8 mouse cellular contexts compared by ENCODE assay signal in genomic region chr8:4676586-4676985, GRCm38 (mm10).
DNase-seq lines count a peak whose midpoint lies in the region; ATAC-seq and TF ChIP-seq lines count a peak whose summit lies in the region.

No protein-coding gene starts in this region.

- no peaks in the 10 kb centered on the region for H3K27me3 ChIP-seq in liver, embryonic 11.5 days (replicated peaks; ENCODE audit: control insufficient read depth, insufficient read depth, low read length)
- H3K27me3 ChIP-seq in hindbrain, postnatal 0 days (ENCODE audit: insufficient read depth, low read length) = no peaks in the 10 kb centered on the region
- H3K27me3 ChIP-seq in midbrain, embryonic 16.5 days (ENCODE audit: control insufficient read depth, insufficient read depth, low read depth, low read length) = no peaks in the 10 kb centered on the region

- WGBS in liver, embryonic 11.5 days = 73% methylated on average over 7 of the region's 7 CpGs
- WGBS in hindbrain, postnatal 0 days = 95% methylated on average over 7 of the region's 7 CpGs
- 91% methylated on average over 7 of the region's 7 CpGs for WGBS in midbrain, embryonic 16.5 days

- intact Hi-C loops in gastrocnemius, postnatal 14 days (cut with DNase I; ENCODE audit: low total_unique reads) = no loop called here

- 0 out of 2 replicates have a peak overlapping the region, but pooled peaks have one; percentile 30 for H3K9ac ChIP-seq in liver, embryonic 11.5 days (ENCODE audit: low read depth, low read length)
- 0 out of 2 replicates have a peak overlapping the region, but pooled peaks have one; percentile 64 for H3K9ac ChIP-seq in hindbrain, postnatal 0 days (replicated peaks; ENCODE audit: low read length)
- H3K9ac ChIP-seq in midbrain, embryonic 16.5 days (ENCODE audit: low read depth, low read length) = peak overlapping the region; percentile 46; the same call in 1 of the 2 replicates

- H3K9me3 ChIP-seq in liver, embryonic 11.5 days (ENCODE audit: control insufficient read depth, low read length) = peaks cover 9% of the 10 kb centered on the region
- no peaks in the 10 kb centered on the region for H3K9me3 ChIP-seq in hindbrain, postnatal 0 days (ENCODE audit: low read length)
- no peaks in the 10 kb centered on the region for H3K9me3 ChIP-seq in midbrain, embryonic 16.5 days (replicated peaks; ENCODE audit: control insufficient read depth, low read length, poor library complexity, severe bottlenecking)

- H3K4me3 ChIP-seq in liver, embryonic 11.5 days (ENCODE audit: low read depth, low read length) = peak overlapping the region; percentile 70
- peak overlapping the region; percentile 47 for H3K4me3 ChIP-seq in hindbrain, postnatal 0 days (ENCODE audit: low read length)
- peak overlapping the region; percentile 52 for H3K4me3 ChIP-seq in midbrain, embryonic 16.5 days (ENCODE audit: low read depth, low read length)

- TF ChIP-seq CTCF in hindbrain, postnatal 0 days (IDR thresholded peaks at IDR 0.05; ENCODE audit: low read depth) = no peak

- H3K4me2 ChIP-seq in liver, embryonic 11.5 days = peak overlapping the region; percentile 71
- H3K4me2 ChIP-seq in hindbrain, postnatal 0 days (ENCODE audit: low read depth, low read length) = peak overlapping the region; percentile 59
- peak overlapping the region; percentile 56 for H3K4me2 ChIP-seq in midbrain, embryonic 16.5 days (ENCODE audit: low read length)

- no peak for DNase-seq in liver, embryonic 11.5 days (ENCODE audit: low spot score)
- no peak for DNase-seq in liver
- DNase-seq in T-cell, adult 2 months (ENCODE audit: low spot score) = peak; percentile 2
- peak; percentile 2 for DNase-seq in embryo, embryonic 9.5 days (ENCODE audit: extremely low spot score)
- peak; percentile 2 for DNase-seq in hindbrain, postnatal 0 days (ENCODE audit: low spot score)
- no peak for DNase-seq in gastrocnemius, adult 8-10 months (ENCODE audit: low spot score in 2 of 2)
- no peak for DNase-seq in gastrocnemius, postnatal 14 days

- ATAC-seq in liver, embryonic 11.5 days (replicated peaks; ENCODE audit: low FRiP score) = no peak
- ATAC-seq in hindbrain, postnatal 0 days = no peak
- ATAC-seq in midbrain, embryonic 16.5 days = no peak

- H3K4me1 ChIP-seq in liver, embryonic 11.5 days (replicated peaks; ENCODE audit: control insufficient read depth, insufficient read depth, low read length) = no peaks in the 10 kb centered on the region; the same call in 1 of the 2 replicates
- H3K4me1 ChIP-seq in hindbrain, postnatal 0 days (ENCODE audit: insufficient read depth, low read length) = 0 out of 2 replicates have a peak, but pooled peaks cover 3% of the 10 kb centered on the region
- peaks cover 5% of the 10 kb centered on the region for H3K4me1 ChIP-seq in midbrain, embryonic 16.5 days (ENCODE audit: control insufficient read depth, insufficient read depth, low read length)

- no peaks in the 10 kb centered on the region for H3K36me3 ChIP-seq in liver, embryonic 11.5 days (ENCODE audit: control insufficient read depth, insufficient read depth, low read length)
- H3K36me3 ChIP-seq in hindbrain, postnatal 0 days (ENCODE audit: insufficient read depth, low read length) = no peaks in the 10 kb centered on the region
- H3K36me3 ChIP-seq in midbrain, embryonic 16.5 days (ENCODE audit: control insufficient read depth, insufficient read depth, low read length) = no peaks in the 10 kb centered on the region

- H3K27ac ChIP-seq in liver, embryonic 11.5 days (ENCODE audit: low read depth, low read length) = no peak overlapping the region; the same call in 1 of the 2 replicates
- peak overlapping the region; percentile 99 for H3K27ac ChIP-seq in hindbrain, postnatal 0 days
- peak overlapping the region; percentile 100 for H3K27ac ChIP-seq in midbrain, embryonic 16.5 days (ENCODE audit: low read length)

Comparison
In these comparisons a context has a peak if more than half of its experiments do, and no peak if none do; other contexts are left out.
1. DNase-seq: peak in T-cell, adult 2 months (single experiment), embryo, embryonic 9.5 days (single experiment) and hindbrain, postnatal 0 days (single experiment); none in liver, embryonic 11.5 days (single experiment), liver (single experiment), gastrocnemius, adult 8-10 months (0 of 2) and gastrocnemius, postnatal 14 days (single experiment).
2. Peak in every context shown above with its lines, with median percentiles within 50 percentile points of each other: H3K4me2 ChIP-seq, H3K4me3 ChIP-seq and H3K9ac ChIP-seq.